Mouse (Mus musculus) left cerebral cortex, adult 9 months (tissue): ENCODE data around the gene Tmem101.

Experiments
- DNase-seq, 2 experiments: peaks; one replicate each; pipeline ENCODE4 v3.0.0; 2022; ENCODE audit warnings: low spot score in 2 of 2

Gene Tmem101

DNA sequence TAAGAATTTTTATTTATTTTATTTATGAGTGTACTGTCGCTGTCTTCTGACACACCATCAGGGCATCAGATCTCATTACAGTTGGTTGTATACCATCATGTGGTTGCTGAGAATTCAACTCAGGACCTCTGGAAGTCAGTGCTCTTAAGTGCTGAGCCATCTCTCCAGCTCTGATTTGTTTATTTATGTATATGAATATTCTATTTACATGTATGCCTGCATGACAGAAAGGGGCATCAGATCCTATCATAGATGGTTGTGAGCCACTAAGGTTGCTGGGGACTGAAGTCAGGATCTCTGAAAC lies 534 bp upstream of the Tmem101 start:
- no peak for DNase-seq

DNA sequence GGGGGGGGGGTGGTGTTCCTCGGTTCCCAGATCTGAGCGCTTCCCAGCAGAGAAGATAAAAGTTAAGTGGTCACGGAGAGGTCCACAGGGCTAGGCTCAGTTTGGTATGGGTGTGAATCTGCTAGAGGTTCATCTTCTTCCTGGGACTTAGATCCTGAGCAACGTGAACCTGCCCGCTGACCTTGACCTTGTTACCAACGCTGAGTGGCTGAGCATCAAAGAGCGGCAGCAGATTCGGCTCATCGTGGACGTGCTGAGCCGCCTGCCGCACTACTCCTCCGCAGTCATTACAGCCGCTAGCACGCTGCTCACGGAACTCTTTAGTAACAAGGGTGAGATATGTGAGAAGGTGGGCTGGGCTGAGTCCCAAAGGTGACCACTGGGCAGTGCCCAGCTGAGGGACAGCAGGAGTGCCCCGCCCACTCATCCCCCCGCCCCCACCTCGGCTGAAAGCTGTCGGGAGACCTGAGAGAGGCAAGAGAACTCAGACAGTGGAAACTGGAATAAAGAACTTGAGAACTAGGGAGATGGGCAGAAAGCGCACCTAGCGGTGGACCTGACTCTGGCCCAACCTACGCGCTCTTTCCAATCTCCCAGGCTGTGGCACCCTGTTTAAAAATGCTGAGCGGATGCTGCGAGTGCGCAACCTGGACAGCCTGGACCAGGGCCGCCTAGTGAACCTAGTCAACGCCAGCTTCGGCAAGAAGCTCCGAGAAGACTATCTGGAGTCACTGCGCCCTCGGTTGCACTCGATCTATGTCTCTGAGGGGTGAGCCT lies 8.8 kb downstream of the Tmem101 start:
- DNase-seq = no peak

DNA sequence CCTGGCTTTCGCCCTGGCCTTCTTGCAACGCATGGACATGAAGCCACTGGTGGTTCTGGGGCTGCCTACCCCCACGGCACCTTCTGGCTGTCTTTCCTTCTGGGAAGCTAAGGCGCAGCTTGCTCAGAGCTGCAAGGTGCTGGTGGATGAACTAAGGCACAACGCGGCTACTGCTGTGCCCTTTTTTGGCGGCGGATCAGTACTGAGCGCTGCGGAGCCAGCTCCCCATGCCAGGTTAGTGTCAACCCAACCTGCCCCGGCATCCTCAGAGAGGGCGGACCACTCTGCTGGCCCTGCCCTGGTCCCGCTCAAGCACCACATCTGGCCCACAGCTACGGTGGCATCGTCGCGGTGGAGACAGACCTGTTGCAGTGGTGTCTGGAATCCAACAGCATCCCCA lies 9.7 kb downstream of the Tmem101 start:
- DNase-seq = no peak

DNA sequence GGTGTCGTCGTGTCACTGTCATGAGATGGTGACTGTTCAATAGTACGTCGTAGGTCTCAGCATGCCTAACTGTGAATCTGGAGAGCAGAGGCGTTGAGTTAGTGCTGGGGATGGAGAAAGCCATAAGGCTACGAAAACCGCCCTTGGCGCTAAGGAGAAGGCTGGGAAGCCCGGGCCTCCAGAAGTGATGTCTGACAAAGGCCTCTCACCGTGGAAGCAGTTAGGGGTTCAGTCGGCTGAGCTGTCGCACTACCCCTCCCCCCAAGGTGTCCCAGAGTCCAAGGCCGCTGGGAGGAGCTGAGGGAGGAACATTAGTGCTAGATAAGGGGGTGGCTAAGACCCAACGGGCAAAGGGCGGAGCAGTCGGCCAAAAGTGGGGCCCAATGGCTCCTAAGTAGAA lies 10.2 kb downstream of the Tmem101 start:
- DNase-seq = no peak

DNA sequence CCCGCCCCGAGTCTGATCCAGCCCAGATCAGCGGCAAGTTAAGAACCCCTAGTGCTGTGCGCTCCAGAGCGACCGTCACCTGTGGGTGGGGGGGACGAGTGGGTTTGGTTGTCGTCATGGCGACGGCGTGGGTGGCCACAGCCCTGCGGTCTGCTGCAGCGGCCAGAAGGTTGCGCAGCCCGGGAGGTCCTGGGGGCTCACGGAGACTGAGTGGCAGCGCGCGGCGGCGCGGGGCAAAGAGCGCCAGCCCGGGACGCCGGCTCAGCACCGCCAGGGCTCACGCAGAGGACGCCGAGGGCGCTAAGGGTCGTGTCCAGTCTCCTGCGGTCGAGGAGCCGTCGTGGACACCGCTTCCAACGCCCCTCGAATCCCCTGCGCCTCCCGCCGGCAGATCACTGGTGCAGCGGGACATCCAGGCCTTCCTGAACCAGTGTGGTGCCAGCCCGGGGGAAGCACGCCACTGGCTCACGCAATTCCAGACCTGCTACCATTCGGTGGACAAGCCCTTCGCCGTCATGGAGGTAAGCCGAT lies 10.7 kb downstream of the Tmem101 start, which contains the start of gene Nags:
Gene Nags, plus strand, starts transcription at position 43 of the 531 bp plus-strand sequence.
- DNase-seq = no peak

DNA sequence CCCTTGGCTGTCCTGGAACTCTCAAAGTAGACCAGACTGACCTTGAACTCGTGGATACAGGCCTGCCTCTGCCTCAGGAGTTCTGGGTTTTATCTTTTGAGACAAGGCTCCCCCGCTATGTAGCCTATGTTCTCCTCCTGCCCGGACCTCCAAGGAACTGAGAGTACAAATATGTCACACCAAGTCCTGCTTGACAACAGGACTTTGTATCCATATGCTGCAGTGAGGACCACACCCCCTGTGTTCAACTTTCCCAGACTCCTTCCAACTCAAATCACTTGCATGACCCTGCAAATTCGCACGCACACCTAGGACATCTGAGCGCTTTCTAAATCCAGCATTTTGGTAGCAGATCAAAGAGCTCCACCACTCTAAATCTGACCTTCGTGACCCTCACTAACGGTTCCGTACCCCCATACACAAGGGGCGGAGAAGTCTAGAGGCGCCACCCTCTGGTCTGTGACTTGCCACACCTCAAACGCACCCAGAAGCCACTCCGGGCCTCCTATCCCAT lies 11.2 kb downstream of the Tmem101 start:
- no peak for DNase-seq

DNA sequence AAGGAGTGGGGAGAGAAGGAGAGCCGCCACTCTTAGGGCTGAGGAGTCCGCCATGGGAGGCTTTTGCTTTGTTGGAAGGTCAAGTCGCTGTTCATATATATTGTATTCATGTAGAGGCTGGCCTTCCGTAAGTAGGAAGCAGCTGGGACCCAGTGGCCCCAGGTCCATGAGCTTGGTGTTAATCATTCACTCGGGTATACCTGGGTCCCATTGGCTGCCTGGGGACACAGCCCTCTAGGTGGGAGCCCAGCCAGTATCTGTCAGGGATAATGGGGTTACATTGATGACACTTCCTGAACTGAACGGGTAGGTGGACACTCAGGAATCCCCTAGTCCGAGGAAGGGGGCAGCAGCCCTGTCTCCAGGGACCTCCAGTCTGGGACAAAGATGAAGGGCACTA lies 13.8 kb downstream of the Tmem101 start:
- no peak for DNase-seq

DNA sequence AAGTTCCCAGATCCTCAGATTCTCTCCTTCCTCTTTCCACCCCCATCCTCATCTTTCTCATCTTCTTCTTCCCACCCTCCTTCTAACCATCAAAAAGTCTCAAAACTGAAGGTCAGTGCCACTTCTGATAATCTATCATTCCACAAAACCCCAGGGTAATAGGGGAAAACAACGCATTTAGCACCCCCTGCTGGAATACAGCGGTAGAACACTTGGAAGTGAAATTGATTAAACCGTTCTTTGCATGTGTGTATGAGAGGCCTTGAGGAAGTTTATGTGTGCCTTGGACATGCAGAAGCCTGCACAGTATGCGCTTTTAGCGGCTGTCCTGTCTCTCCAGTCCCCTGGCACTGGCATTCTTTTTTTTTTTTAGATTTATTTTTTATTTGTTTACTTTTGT lies 15.7 kb downstream of the Tmem101 start:
- peak in 1 of 2 experiments; percentile 76 for DNase-seq

DNA sequence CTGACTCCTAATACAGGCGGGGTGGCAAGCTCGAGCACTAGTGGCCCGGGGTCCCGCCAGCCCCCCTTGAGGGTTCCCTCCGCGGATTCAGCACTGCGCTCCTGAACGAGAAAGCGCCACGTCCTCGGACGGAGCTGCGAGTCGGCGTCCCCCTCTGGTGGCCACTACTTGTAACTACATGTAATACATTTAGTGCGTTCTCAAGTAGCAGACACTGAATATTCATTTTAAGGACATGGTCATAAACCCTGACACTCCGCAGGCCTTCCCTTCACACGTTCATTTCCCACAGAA lies 17.8 kb downstream of the Tmem101 start:
- DNase-seq = peak in 1 of 2 experiments; percentile 55

DNA sequence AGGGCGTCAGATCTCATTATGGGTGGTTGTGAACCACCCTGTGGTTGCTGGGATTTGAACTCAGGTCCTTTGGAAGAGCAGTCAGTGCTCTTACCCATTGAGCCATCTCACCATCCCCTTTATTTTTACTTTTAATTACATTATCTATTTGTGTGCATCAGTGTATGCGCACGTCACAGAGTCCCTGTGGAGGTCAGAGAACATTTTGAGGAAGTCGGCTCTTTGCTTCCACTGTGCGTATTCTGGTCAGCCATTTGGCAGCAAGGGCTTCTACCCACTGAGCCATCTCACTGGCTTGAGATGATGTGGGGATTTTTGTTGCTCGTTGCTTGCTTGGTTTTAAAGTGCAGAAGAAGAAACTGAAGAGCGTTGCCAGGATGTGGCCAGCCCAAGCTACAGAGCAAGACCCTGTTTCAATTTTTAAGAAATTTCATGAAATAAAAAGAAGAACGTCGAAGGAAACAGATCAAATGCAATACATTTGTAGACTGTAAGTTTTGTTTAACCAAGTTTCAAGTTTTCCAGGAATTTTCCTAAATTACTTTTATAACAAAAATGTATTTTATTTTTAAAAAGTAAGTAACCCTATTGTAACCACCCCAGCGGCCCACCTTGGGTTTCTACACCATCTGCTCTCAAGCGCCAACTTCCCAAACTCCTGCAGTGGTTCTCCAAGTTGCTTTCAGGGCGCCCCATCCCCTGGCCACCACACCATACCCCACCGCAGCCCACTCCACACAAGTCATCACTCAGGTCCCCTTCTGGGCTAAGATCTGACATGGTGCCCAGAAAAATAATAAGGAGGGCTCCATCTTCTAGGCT lies 18.4 kb downstream of the Tmem101 start:
- no peak for DNase-seq

DNA sequence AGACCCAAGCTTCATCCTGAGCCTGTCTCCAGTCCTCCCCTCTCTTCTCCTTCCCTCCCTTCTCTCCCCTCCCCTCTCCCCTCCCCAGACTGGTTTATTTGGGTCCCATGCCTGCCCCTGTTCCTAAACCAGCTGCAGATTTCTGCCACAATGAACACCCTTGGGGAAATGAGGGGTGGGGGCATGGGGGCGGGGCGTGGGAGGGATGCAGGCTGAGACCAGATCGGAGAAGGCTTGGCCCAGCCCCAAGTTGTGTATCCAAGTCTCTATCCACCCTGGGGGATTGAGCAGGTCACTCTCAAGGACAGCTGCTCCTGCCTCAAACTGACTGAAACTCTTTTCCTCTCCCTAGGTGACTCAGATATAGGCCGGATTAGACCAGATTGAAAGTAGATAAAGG lies 21.7 kb downstream of the Tmem101 start:
- DNase-seq = no peak

DNA sequence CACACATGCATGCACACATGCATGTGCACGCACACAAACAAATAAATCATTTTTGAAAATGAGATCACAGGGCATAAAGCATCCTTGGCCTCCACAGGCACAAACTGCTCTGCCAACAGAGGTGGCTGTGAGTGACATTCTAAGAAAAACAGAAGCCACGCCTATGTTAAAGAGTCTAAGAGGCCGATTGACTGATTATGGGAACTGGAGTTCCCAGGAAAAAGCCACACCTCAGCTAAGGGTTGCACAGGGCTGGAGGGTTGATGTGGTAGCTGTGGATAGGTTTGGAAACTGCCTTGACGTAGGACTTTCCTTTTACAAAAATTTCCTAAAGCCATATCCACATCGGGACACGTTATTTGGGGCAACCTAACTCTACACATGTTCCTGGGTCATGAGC lies 38.8 kb downstream of the Tmem101 start:
- no peak for DNase-seq

DNA sequence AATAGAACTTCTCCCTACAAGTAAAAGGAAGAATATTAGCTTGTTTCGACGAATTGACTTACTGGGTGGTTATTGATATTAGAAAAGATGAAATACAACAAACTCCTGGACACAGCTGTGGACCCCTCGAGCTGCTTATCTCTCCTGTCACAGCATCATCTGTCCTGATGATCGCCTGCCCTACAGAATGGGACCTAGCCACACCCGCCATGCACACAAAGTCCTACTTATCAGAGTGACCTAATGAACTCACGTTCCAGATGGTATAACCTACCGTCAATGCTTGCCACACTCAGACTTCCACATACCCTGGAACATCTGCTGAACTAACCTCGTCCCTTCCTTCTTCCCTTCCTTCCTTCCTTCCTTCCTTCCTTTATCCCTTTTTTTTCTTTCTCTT lies 40.0 kb downstream of the Tmem101 start:
- DNase-seq = no peak

DNA sequence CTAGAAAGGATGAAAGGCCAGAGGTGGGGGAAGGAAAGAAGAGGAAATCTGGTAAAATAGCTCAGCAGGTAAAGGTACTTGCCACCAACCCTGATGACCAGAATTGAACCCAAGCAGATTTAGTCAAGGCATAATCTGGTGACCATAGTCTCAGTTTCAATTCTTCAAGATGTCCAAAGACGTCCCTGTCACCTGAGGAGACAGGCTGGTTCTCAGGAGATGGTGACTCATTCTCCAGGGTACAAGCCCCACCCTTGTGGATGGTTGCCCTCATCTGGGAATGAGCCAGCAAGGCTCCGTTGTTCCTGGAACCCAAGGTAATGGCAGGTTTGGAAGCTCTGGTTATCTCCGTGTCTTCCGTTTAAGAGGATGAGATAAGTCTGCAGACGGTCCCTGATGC lies 44.6 kb downstream of the Tmem101 start:
- DNase-seq = no peak

DNA sequence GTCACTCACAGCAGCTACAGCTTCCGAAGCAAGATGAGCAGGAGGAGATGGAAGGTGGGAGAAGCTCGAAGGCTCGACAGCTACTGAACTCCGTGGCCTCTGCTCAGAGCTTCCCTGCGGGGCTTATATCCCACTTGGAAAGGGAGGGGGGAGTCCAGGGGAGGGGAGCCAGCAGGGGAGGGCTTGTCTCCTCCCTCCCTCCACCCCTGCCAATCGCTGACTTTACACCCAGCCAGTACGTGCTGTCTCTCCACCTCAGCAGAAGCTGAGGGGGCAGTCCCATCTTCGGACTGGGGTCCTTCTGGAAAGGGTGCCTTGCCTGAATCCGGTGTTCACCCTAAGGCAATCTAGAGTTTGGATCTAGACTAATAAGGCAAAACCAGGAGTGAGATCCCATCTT lies 48.5 kb downstream of the Tmem101 start, which contains the start of gene Pyy:
Gene Pyy, minus strand, starts transcription at position 101 of the 400 bp plus-strand sequence.
- no peak for DNase-seq

DNA sequence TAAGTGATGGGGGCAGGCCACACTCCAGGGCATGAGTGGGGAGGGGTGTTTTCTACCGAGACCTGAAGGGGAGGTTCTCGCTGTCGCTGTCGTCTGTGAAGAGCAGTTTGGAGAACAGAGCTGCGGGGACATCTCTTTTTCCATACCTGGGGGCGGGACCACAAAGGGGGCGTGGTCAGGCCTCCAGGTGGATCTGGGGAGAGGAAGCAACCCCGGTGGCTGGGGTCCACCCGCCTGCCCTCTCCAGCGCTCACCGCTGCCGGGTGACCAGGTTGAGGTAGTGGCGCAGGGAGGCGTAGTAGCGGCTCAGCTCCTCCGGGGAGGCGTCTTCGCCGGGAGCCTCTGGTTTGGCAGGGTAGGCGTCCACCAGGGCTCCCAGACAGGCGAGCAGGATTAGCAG lies 49.3 kb downstream of the Tmem101 start:
- no peak for DNase-seq
